Mouse (Mus musculus) stomach, postnatal 0 days (tissue): ENCODE measurements around the gene Cbx7.

Experiments used
- CTCF ChIP-seq: IDR thresholded peaks from 2 replicates; pipeline ENCODE4 v1.5.1; 2016; ENCODE audit warnings: antibody characterized with exemption, low read depth, mild to moderate bottlenecking, moderate library complexity
- EP300 ChIP-seq: optimal IDR thresholded peaks from 2 replicates; pipeline ENCODE3; 2016; ENCODE audit warnings: antibody characterized with exemption

- TF ChIP-seq CTCF (no peak), EP300 (no peak)
Observed at GRCm38 (mm10) chr15:80013256-80014030, 42.5 kb upstream of the Cbx7 start.
